Mouse (Mus musculus) liver, embryonic 11.5 days (tissue): ENCODE measurements around the gene Dld. TPM values are rescaled to one million over a fixed set of nuclear protein-coding genes. Genes with fewer than 3 reads are reported as not detected.

Experiments
- ATAC-seq: fragments of 200-750 bp; cut with Nextera tagmentation; replicated peaks from 2 replicates; pipeline ENCODE4 v1.8.0; 2017; ENCODE audit warnings: moderate number of reproducible peaks, mild to moderate bottlenecking, moderate TSS enrichment, moderate library complexity; ENCODE audit not compliant: low FRiP score
- DNase-seq: peaks from one replicate; pipeline ENCODE4 v3.0.0-alpha.2; 2017; ENCODE audit warnings: low spot score
- H3K27ac ChIP-seq: fragments of 300-500 bp; sonication (generic); 2 replicates; pipeline ENCODE4 v1.5.1; 2014; ENCODE audit warnings: mild to moderate bottlenecking, low read depth, low read length, control low read depth
- H3K27me3 ChIP-seq: fragments of 300-500 bp; sonication (generic); replicated peaks from 2 replicates; pipeline ENCODE4 v1.6.1; 2014; ENCODE audit warnings: low read length, mixed read lengths; ENCODE audit not compliant: control insufficient read depth, insufficient read depth
- H3K36me3 ChIP-seq: fragments of 300-500 bp; sonication (generic); 2 replicates; pipeline ENCODE4 v1.6.1; 2014; ENCODE audit warnings: mild to moderate bottlenecking, low read length, moderate library complexity, mixed read lengths; ENCODE audit not compliant: control insufficient read depth, insufficient read depth
- H3K4me1 ChIP-seq: fragments of 300-500 bp; sonication (generic); replicated peaks from 2 replicates; pipeline ENCODE4 v1.6.1; 2014; ENCODE audit warnings: low read length, mixed read lengths; ENCODE audit not compliant: control insufficient read depth, insufficient read depth
- H3K4me2 ChIP-seq: fragments of 300-500 bp; sonication (generic); 2 replicates; pipeline ENCODE4 v1.6.1; 2014; ENCODE audit warnings: mild to moderate bottlenecking, control low read depth, moderate library complexity
- H3K4me3 ChIP-seq: fragments of 300-500 bp; sonication (generic); 2 replicates; pipeline ENCODE4 v1.5.1; 2014; ENCODE audit warnings: low read depth, low read length, control low read depth
- H3K9ac ChIP-seq: fragments of 300-500 bp; sonication (generic); 2 replicates; pipeline ENCODE4 v1.6.1; 2014; ENCODE audit warnings: low read depth, low read length, control low read depth
- H3K9me3 ChIP-seq: fragments of 300-500 bp; sonication (generic); 2 replicates; pipeline ENCODE4 v1.6.1; 2016; ENCODE audit warnings: low read length, inconsistent platforms, mixed read lengths; ENCODE audit not compliant: control insufficient read depth
- WGBS: fragments of 180-500 bp; shearing (Covaris S2); extraction: QIAGEN DNeasy Blood & Tissue Kit; methylation state at CpG from one replicate; pipeline ENCODE4 v1.1.7; 2014; 5-methylcytosine and 5-hydroxymethylcytosine counted together
- polyA plus RNA-seq: library from polyadenylated mRNA; unstranded; fragments of >200 nt; fragmentation: Nextera tagmentation; extraction: Ambion mirVana; gene quantifications from 2 replicates; pipeline ENCODE4 v1.2.1, GENCODE M21; 2014

Dld gene
- polyA plus RNA-seq, 1 experiment from 2014 or later, result 139 TPM

DNA sequence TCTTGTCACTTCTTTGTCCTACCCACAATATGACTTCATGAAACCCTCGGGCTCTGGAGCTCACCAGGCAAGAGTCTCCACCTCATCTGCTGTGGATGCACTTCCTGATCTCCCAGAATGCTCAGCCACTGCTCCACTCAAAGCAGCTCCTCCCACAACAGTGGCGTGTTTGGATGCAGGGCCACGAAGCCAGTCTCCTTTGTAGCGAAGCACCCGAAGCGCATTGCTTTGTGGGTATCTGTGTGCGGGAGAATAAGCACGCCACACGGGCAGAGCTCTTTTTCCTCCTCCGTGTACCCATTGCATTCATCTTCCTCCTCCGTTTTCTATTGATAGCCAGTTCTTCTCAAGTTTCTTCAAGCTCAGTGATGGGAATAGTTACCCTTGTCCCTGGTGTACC is 26.0 kb upstream of the Dld start:
- peaks cover 4% of the 10 kb centered on the region; the same call in 1 of the 2 replicates for H3K4me1 ChIP-seq
- 76% methylated on average over 11 of the region's 11 CpGs for WGBS
- no peak overlapping the region for H3K27ac ChIP-seq
- peak overlapping the region; percentile 13; the same call in 1 of the 2 replicates for H3K4me2 ChIP-seq
- H3K36me3 ChIP-seq, result no peaks in the 10 kb centered on the region
- no peak overlapping the region for H3K4me3 ChIP-seq
- no peaks in the 10 kb centered on the region for H3K27me3 ChIP-seq
- no peak for ATAC-seq
- no peak for DNase-seq
- no peak overlapping the region for H3K9ac ChIP-seq
- no peaks in the 10 kb centered on the region for H3K9me3 ChIP-seq

DNA sequence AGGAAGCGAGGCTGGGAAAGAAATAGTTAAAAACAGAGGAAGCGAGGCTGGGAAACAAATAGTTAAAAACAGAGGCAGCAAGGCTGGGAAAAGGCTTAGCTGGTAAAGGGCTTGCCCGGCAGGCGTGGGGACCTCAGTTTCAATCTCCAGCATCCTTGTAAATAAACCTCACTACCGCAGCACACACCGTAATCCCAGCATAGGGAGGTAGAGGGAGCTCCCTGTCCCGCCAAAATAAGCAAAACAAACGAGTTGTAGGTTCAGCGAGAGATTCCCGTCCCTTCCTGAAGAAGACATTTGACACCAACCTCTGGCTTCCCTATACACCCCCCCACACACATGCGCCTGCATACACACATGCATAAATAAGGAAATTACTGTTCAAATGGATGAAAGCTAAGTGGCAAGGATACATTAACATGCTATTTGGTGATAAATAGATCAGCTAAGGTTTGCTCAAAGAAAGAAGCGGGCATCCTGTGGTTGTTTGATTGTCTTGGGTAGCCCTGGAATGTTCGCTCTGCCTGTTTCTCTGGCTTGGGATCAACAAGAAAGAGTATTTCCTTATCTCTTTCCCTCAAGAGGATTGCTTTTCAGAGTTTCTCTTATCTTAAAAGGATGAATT is 25.2 kb upstream of the Dld start:
- H3K9ac ChIP-seq, result no peak overlapping the region
- H3K4me3 ChIP-seq, result no peak overlapping the region
- WGBS, result 13% methylated on average over 13 of the region's 13 CpGs
- H3K9me3 ChIP-seq, result no peaks in the 10 kb centered on the region
- no peak overlapping the region for H3K27ac ChIP-seq
- no peak for ATAC-seq
- H3K36me3 ChIP-seq, result no peaks in the 10 kb centered on the region
- H3K4me2 ChIP-seq, result peak overlapping the region; percentile 50
- H3K4me1 ChIP-seq, result peaks cover 4% of the 10 kb centered on the region; the same call in 1 of the 2 replicates
- DNase-seq, result no peak
- no peaks in the 10 kb centered on the region for H3K27me3 ChIP-seq

DNA sequence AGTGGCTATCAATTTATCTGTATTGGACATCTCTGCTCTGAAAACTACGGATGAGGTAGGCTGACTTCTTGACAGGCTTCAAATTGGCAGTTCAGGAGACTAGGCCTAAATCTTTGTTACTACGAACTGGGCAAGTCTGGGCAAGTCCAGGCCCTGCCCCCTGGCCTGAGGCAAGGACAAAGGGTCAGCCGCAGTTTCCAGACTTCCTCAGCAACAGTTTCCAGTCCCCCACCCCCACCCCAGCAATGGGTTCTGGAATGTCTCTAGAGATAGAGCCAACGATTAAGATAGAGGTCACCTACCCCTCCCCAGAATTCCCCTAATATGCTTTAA is 24.0 kb upstream of the Dld start:
- ATAC-seq (no peak), DNase-seq (no peak)
- H3K4me3 ChIP-seq, result no peak overlapping the region
- no peak overlapping the region for H3K27ac ChIP-seq
- no peaks in the 10 kb centered on the region for H3K27me3 ChIP-seq
- no peak overlapping the region for H3K9ac ChIP-seq
- H3K9me3 ChIP-seq, result no peaks in the 10 kb centered on the region
- peaks cover 4% of the 10 kb centered on the region; the same call in 1 of the 2 replicates for H3K4me1 ChIP-seq
- 60% methylated on average over 4 of the region's 4 CpGs for WGBS
- H3K4me2 ChIP-seq, result no peak overlapping the region
- no peaks in the 10 kb centered on the region for H3K36me3 ChIP-seq

DNA sequence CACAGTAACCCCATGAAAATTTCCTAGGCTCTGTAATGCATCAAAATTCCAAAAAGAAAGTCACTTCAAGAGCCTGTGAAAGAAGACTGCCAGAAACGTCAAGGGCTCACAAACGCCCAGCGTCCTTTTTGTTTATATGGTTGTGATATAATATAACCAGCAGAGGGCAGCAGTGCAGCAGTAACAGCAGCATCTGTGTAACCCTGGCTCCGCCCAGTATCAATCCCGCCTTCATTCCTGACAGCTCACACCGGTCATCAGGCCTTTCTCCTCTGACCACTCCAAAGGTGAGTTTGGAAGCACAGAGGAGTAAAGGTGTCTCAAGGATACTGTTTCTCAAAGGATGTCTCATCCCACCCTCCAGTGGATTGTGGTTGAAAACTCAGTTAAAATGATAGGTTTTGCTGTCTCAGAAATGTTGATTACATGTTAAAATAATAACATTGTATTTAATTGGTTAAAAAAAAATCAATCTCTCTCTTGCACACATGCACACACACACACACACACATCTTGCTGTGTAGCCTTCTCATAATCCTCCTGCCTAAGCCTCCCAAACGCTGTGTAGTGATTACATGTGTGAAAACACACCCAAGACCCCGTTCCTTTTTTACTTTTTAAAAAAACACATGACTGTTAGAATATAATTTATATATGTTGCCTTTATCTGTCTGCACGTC is 23.5 kb upstream of the Dld start:
- ATAC-seq (no peak; the same call in 1 of the 2 replicates), DNase-seq (peak; percentile 41)
- Histone ChIP-seq H3K27ac (no peak overlapping the region), H3K9ac (no peak overlapping the region), H3K36me3 (no peaks in the 10 kb centered on the region), H3K9me3 (no peaks in the 10 kb centered on the region), H3K27me3 (no peaks in the 10 kb centered on the region), H3K4me1 (peaks cover 4% of the 10 kb centered on the region; the same call in 1 of the 2 replicates), H3K4me3 (no peak overlapping the region), H3K4me2 (no peak overlapping the region)
- WGBS, result 36% methylated on average over 9 of the region's 9 CpGs

DNA sequence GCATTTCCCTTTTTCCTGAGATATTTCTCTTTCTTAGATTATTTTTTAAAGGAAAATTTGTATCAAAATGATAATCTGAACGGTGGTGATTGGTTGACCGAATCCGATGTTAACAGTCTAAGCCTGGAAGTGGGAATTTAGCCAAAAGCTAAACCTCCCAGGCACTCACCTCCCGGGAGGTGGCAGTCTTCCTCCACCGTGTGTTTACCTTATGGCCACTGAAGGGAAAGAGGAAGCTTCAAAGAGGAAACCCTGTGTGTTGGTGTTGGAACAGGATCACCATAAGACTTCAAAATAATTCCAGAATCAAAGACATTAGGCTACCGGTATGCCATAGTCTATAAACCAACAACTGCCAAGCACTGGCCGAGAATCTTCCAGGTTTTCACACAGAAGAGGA is 18.4 kb upstream of the Dld start:
- Histone ChIP-seq H3K27ac (no peak overlapping the region), H3K4me2 (no peak overlapping the region), H3K27me3 (no peaks in the 10 kb centered on the region), H3K4me3 (no peak overlapping the region), H3K9ac (no peak overlapping the region), H3K9me3 (no peaks in the 10 kb centered on the region), H3K4me1 (no peaks in the 10 kb centered on the region), H3K36me3 (no peaks in the 10 kb centered on the region)
- WGBS, result 81% methylated on average over 7 of the region's 7 CpGs
- DNase-seq (no peak), ATAC-seq (no peak)

DNA sequence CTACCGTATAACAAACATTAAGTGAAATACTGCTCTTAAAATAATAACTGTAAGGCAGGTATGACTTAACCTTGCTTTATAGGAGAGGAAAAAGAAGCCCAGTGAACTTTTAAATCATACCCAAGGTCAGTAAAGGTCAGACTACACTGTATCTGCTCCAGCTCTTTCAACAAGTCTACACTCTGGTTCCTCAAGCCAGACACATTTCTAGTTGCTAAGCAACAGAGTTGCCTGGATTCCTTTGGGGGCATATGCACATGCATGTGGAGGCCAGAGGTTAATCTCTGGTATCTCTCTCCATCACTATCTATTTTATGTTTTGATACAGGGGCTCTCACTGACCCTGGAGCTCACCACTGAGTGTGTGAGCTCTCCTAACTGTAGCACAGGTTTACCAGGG is 17.9 kb upstream of the Dld start:
- Histone ChIP-seq H3K36me3 (no peaks in the 10 kb centered on the region), H3K4me2 (no peak overlapping the region), H3K4me3 (no peak overlapping the region), H3K27ac (no peak overlapping the region), H3K27me3 (no peaks in the 10 kb centered on the region), H3K4me1 (no peaks in the 10 kb centered on the region), H3K9ac (no peak overlapping the region), H3K9me3 (no peaks in the 10 kb centered on the region)
- ATAC-seq (no peak), DNase-seq (no peak)
- 94% methylated on average over 1 of the region's 1 CpGs for WGBS

DNA sequence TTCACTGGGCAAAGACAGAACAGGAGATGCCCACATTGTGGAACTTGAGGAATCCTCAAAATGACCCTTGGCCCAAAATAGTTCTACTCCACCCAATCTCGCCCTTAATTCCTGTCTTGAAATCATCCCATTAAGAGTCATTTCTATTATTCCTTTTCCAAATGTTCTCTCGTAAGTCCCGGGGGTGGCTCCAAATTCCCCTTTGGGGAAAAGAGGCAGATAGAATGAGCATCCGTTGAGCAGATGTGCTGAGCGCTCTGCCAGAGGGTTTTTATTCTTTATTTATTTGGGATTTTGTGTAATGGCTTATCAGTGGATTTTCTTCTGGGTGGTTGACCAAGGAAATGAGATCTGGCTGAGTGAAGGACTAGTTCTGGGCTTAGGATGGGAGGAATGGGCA is 16.5 kb upstream of the Dld start:
- DNase-seq, result no peak
- H3K4me2 ChIP-seq, result no peak overlapping the region
- H3K9ac ChIP-seq, result no peak overlapping the region
- H3K4me3 ChIP-seq, result no peak overlapping the region
- no peak for ATAC-seq
- H3K27me3 ChIP-seq, result no peaks in the 10 kb centered on the region
- no peak overlapping the region for H3K27ac ChIP-seq
- H3K4me1 ChIP-seq, result no peaks in the 10 kb centered on the region
- H3K36me3 ChIP-seq, result no peaks in the 10 kb centered on the region
- no peaks in the 10 kb centered on the region for H3K9me3 ChIP-seq
- 78% methylated on average over 5 of the region's 5 CpGs for WGBS

DNA sequence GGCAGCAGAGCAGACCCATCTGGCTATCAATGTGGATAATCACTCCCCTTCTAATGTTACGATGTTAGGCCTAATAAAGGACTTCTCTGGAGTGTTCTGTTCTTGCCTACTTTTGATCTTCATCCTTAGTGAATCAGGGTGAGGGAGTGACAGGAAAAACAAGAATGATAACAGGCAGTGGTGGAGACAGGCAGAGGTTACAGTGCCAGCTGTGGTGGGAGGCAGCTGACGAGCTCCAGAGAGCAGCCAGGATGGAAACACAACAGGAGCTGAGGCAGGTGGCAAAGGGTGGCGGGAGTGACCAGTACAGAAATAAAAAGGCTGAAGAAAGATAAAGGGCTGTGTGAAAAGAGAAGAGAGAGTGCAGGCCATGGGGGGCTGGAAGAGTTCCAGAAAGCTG is 15.2 kb upstream of the Dld start:
- H3K4me1 ChIP-seq, result no peaks in the 10 kb centered on the region
- 64% methylated on average over 3 of the region's 3 CpGs for WGBS
- no peak overlapping the region for H3K4me3 ChIP-seq
- DNase-seq (no peak), ATAC-seq (no peak)
- no peaks in the 10 kb centered on the region for H3K36me3 ChIP-seq
- no peak overlapping the region for H3K9ac ChIP-seq
- no peaks in the 10 kb centered on the region for H3K27me3 ChIP-seq
- H3K4me2 ChIP-seq, result no peak overlapping the region
- H3K9me3 ChIP-seq, result no peaks in the 10 kb centered on the region
- H3K27ac ChIP-seq, result no peak overlapping the region
